Mouse (Mus musculus) liver, postnatal 0 days (tissue): ENCODE measurements around the gene Wnt3a. TPM values are rescaled to one million over a fixed set of nuclear protein-coding genes. Genes with fewer than 3 reads are reported as not detected.

Experiments used
- ATAC-seq: fragments of 200-750 bp; cut with Nextera tagmentation; 2 replicates; pipeline ENCODE4 v1.8.0; 2017; ENCODE audit warnings: mild to moderate bottlenecking, moderate library complexity
- DNase-seq: peaks from one replicate; pipeline ENCODE4 v3.0.0-alpha.2; 2016
- H3K27ac ChIP-seq: fragments of 300-500 bp; sonication (generic); 2 replicates; pipeline ENCODE4 v1.5.1; 2014; ENCODE audit warnings: antibody characterized with exemption, moderate library complexity, mild to moderate bottlenecking, low read depth
- H3K27me3 ChIP-seq: fragments of 300-500 bp; sonication (generic); 2 replicates; pipeline ENCODE4 v1.6.1; 2014; ENCODE audit warnings: low read length, control low read depth, mixed read lengths; ENCODE audit not compliant: insufficient read depth
- H3K36me3 ChIP-seq: fragments of 300-500 bp; sonication (generic); replicated peaks from 2 replicates; pipeline ENCODE4 v1.6.1; 2014; ENCODE audit warnings: mild to moderate bottlenecking, control low read depth, low read length, moderate library complexity, mixed read lengths; ENCODE audit not compliant: insufficient read depth
- H3K4me1 ChIP-seq: fragments of 300-500 bp; sonication (generic); 2 replicates; pipeline ENCODE4 v1.6.1; 2014; ENCODE audit warnings: antibody characterized with exemption, mild to moderate bottlenecking, control low read depth; ENCODE audit not compliant: insufficient read depth
- H3K4me2 ChIP-seq: fragments of 300-500 bp; sonication (generic); 2 replicates; pipeline ENCODE4 v1.6.1; 2014; ENCODE audit warnings: low read depth, mild to moderate bottlenecking, low read length, moderate library complexity, mixed read lengths
- H3K4me3 ChIP-seq: fragments of 300-500 bp; sonication (generic); 2 replicates; pipeline ENCODE4 v1.5.1; 2014; ENCODE audit warnings: low read depth, low read length
- H3K9ac ChIP-seq: fragments of 300-500 bp; sonication (generic); replicated peaks from 2 replicates; pipeline ENCODE4 v1.6.1; 2014; ENCODE audit warnings: mild to moderate bottlenecking, moderate library complexity
- H3K9me3 ChIP-seq: fragments of 300-500 bp; sonication (generic); 2 replicates; pipeline ENCODE4 v1.6.1; 2016; ENCODE audit warnings: mild to moderate bottlenecking, control low read depth, low read length, mixed read lengths
- CTCF ChIP-seq: sonication (generic); IDR thresholded peaks from 2 replicates; pipeline ENCODE4 v1.5.1; 2016; ENCODE audit warnings: antibody characterized with exemption, low read depth
- EP300 ChIP-seq: IDR thresholded peaks from 2 replicates; pipeline ENCODE4 v1.6.1; 2016; ENCODE audit warnings: antibody characterized with exemption, low read depth, mild to moderate bottlenecking
- WGBS: fragments of 180-500 bp; shearing (Covaris S2); extraction: QIAGEN DNeasy Blood & Tissue Kit; methylation state at CpG from one replicate; pipeline ENCODE4 v1.1.7; 2014; ENCODE audit not compliant: insufficient replicate concordance; 5-methylcytosine and 5-hydroxymethylcytosine counted together
- polyA plus RNA-seq: library from polyadenylated mRNA; unstranded; fragments of >200 nt; fragmentation: Nextera tagmentation; extraction: Ambion mirVana; gene quantifications from 2 replicates; pipeline ENCODE4 v1.2.1, GENCODE M21; 2015

The Wnt3a gene
- polyA plus RNA-seq, 1 experiment from 2014 or later, result not detected

- H3K9ac ChIP-seq, result peak overlapping the region; percentile 42
- no peak overlapping the region for H3K27ac ChIP-seq
- peaks cover 28% of the 10 kb centered on the region for H3K4me1 ChIP-seq
- 1% methylated on average over 56 of the region's 56 CpGs for WGBS
- peak overlapping the region; percentile 43 for H3K4me3 ChIP-seq
- no peaks in the 10 kb centered on the region for H3K36me3 ChIP-seq
- H3K9me3 ChIP-seq, result no peaks in the 10 kb centered on the region
- peaks cover 44% of the 10 kb centered on the region for H3K27me3 ChIP-seq
- ATAC-seq (no peak), DNase-seq (peak; percentile 35)
- H3K4me2 ChIP-seq, result peak overlapping the region; percentile 74
- TF ChIP-seq EP300, result no peak
- TF ChIP-seq CTCF, result peak; percentile 24; the same call in 1 of the 2 replicates
These were observed 26.5 kb downstream of the Wnt3a start for GRCm38 (mm10) chr11:59263870-59264563.

GRCm38 (mm10) chr11:59262308-59262707, 28.2 kb downstream of the Wnt3a start:
- no peak for DNase-seq
- Histone ChIP-seq H3K4me3 (no peak overlapping the region), H3K4me1 (peaks cover 28% of the 10 kb centered on the region), H3K4me2 (no peak overlapping the region), H3K9ac (no peak overlapping the region), H3K9me3 (no peaks in the 10 kb centered on the region), H3K27ac (no peak overlapping the region), H3K36me3 (no peaks in the 10 kb centered on the region), H3K27me3 (peaks cover 44% of the 10 kb centered on the region)
- no peak for TF ChIP-seq EP300
- no peak for TF ChIP-seq CTCF
- no peak for ATAC-seq

GRCm38 (mm10) chr11:59260706-59261493, 29.7 kb downstream of the Wnt3a start:
- no peak overlapping the region for H3K4me3 ChIP-seq
- no peaks in the 10 kb centered on the region for H3K9me3 ChIP-seq
- H3K9ac ChIP-seq, result no peak overlapping the region
- peaks cover 28% of the 10 kb centered on the region for H3K4me1 ChIP-seq
- H3K27me3 ChIP-seq, result peaks cover 42% of the 10 kb centered on the region
- 52% methylated on average over 10 of the region's 10 CpGs for WGBS
- no peaks in the 10 kb centered on the region for H3K36me3 ChIP-seq
- DNase-seq (peak; percentile 66), ATAC-seq (peak; percentile 98)
- H3K4me2 ChIP-seq, result peak overlapping the region; percentile 47
- no peak for TF ChIP-seq CTCF
- peak; percentile 91 for TF ChIP-seq EP300
- peak overlapping the region; percentile 56 for H3K27ac ChIP-seq

- WGBS, result 58% methylated on average over 7 of the region's 7 CpGs
- no peak overlapping the region for H3K27ac ChIP-seq
- no peak overlapping the region for H3K9ac ChIP-seq
- TF ChIP-seq CTCF (no peak), EP300 (peak; percentile 46; the same call in 1 of the 2 replicates)
- no peaks in the 10 kb centered on the region for H3K9me3 ChIP-seq
- no peak for ATAC-seq
- H3K4me2 ChIP-seq, result no peak overlapping the region
- peaks cover 28% of the 10 kb centered on the region for H3K4me1 ChIP-seq
- DNase-seq, result no peak
- no peaks in the 10 kb centered on the region for H3K36me3 ChIP-seq
- H3K27me3 ChIP-seq, result peaks cover 29% of the 10 kb centered on the region
- no peak overlapping the region for H3K4me3 ChIP-seq
These were observed 30.9 kb downstream of the Wnt3a start for GRCm38 (mm10) chr11:59259647-59260046.

- DNase-seq (no peak), ATAC-seq (no peak)
- 15% methylated on average over 10 of the region's 10 CpGs for WGBS
- no peak overlapping the region for H3K27ac ChIP-seq
- no peaks in the 10 kb centered on the region for H3K36me3 ChIP-seq
- peaks cover 34% of the 10 kb centered on the region for H3K27me3 ChIP-seq
- no peak overlapping the region for H3K4me3 ChIP-seq
- H3K9me3 ChIP-seq, result no peaks in the 10 kb centered on the region
- no peak for TF ChIP-seq EP300
- TF ChIP-seq CTCF, result no peak
- no peaks in the 10 kb centered on the region for H3K4me1 ChIP-seq
- H3K4me2 ChIP-seq, result no peak overlapping the region
- H3K9ac ChIP-seq, result no peak overlapping the region
These were observed 42.5 kb downstream of the Wnt3a start for GRCm38 (mm10) chr11:59248101-59248500.

- WGBS, result 21% methylated on average over 6 of the region's 6 CpGs
- Histone ChIP-seq H3K27me3 (peaks cover 11% of the 10 kb centered on the region), H3K4me1 (no peaks in the 10 kb centered on the region), H3K4me2 (no peak overlapping the region), H3K36me3 (no peaks in the 10 kb centered on the region), H3K4me3 (no peak overlapping the region), H3K27ac (no peak overlapping the region), H3K9ac (no peak overlapping the region), H3K9me3 (no peaks in the 10 kb centered on the region)
- DNase-seq (no peak), ATAC-seq (no peak)
- TF ChIP-seq EP300, result no peak
- TF ChIP-seq CTCF, result no peak
These were observed 46.7 kb downstream of the Wnt3a start for GRCm38 (mm10) chr11:59243856-59244255.
